Mouse (Mus musculus) neural tube, embryonic 14.5 days (tissue): ENCODE measurements around the gene Bnipl. TPM values are rescaled to one million over a fixed set of nuclear protein-coding genes. Genes with fewer than 3 reads are reported as not detected.

Experiments used
- ATAC-seq: fragments of 200-750 bp; cut with Nextera tagmentation; 2 replicates; pipeline ENCODE4 v1.8.0; 2017; ENCODE audit warnings: low read depth, mild to moderate bottlenecking, moderate TSS enrichment, moderate library complexity
- H3K27ac ChIP-seq: fragments of 300-500 bp; sonication (generic); 2 replicates; pipeline ENCODE4 v1.5.1; 2014; ENCODE audit warnings: low read depth, mild to moderate bottlenecking, control low read depth, low read length, moderate library complexity, mixed read lengths
- H3K27me3 ChIP-seq: fragments of 300-500 bp; sonication (generic); 2 replicates; pipeline ENCODE4 v1.6.1; 2014; ENCODE audit warnings: low read length; ENCODE audit not compliant: control insufficient read depth, insufficient read depth
- H3K36me3 ChIP-seq: fragments of 300-500 bp; sonication (generic); 2 replicates; pipeline ENCODE4 v1.6.1; 2014; ENCODE audit warnings: low read length, mixed read lengths; ENCODE audit not compliant: control insufficient read depth, insufficient read depth
- H3K4me1 ChIP-seq: fragments of 300-500 bp; sonication (generic); 2 replicates; pipeline ENCODE4 v1.6.1; 2014; ENCODE audit warnings: low read length; ENCODE audit not compliant: control insufficient read depth, insufficient read depth
- H3K4me2 ChIP-seq: fragments of 300-500 bp; sonication (generic); 2 replicates; pipeline ENCODE4 v1.6.1; 2014; ENCODE audit warnings: mild to moderate bottlenecking, low read depth, low read length, control low read depth
- H3K4me3 ChIP-seq: fragments of 300-500 bp; sonication (generic); 2 replicates; pipeline ENCODE4 v1.5.1; 2014; ENCODE audit warnings: low read depth, low read length, control low read depth, mixed read lengths
- H3K9ac ChIP-seq: fragments of 300-500 bp; sonication (generic); replicated peaks from 2 replicates; pipeline ENCODE4 v1.6.1; 2014; ENCODE audit warnings: low read depth, mild to moderate bottlenecking, control low read depth, low read length, mixed read lengths
- H3K9me3 ChIP-seq: fragments of 300-500 bp; sonication (generic); 2 replicates; pipeline ENCODE4 v1.6.1; 2016; ENCODE audit warnings: low read length; ENCODE audit not compliant: control insufficient read depth
- WGBS: fragments of 180-500 bp; shearing (Covaris S2); extraction: QIAGEN DNeasy Blood & Tissue Kit; methylation state at CpG from one replicate; pipeline ENCODE4 v1.1.7; 2014; 5-methylcytosine and 5-hydroxymethylcytosine counted together
- polyA plus RNA-seq: library from polyadenylated mRNA; unstranded; fragments of >200 nt; fragmentation: Nextera tagmentation; extraction: Ambion mirVana; gene quantifications from 2 replicates; pipeline ENCODE4 v1.2.1, GENCODE M21; 2014

The Bnipl gene
- polyA plus RNA-seq, 1 experiment from 2014 or later: 0.28 TPM

- WGBS: 82% methylated on average over 6 of the region's 6 CpGs
- H3K36me3 ChIP-seq: peaks cover 36% of the 10 kb centered on the region; the same call in 1 of the 2 replicates
Measured at GRCm38 (mm10) chr3:95290156-95290555, 39.2 kb upstream of the Bnipl start.

GRCm38 (mm10) chr3:95289419-95289818 lies 38.4 kb upstream of the Bnipl start:
- H3K27ac ChIP-seq: no peak overlapping the region
- H3K9ac ChIP-seq: no peak overlapping the region
- no peaks in the 10 kb centered on the region for H3K9me3 ChIP-seq
- H3K4me3 ChIP-seq: no peak overlapping the region
- H3K27me3 ChIP-seq: no peaks in the 10 kb centered on the region
- peaks cover 8% of the 10 kb centered on the region for H3K4me1 ChIP-seq
- 97% methylated on average over 4 of the region's 4 CpGs for WGBS
- no peak for ATAC-seq
- no peak overlapping the region for H3K4me2 ChIP-seq
- H3K36me3 ChIP-seq: peaks cover 31% of the 10 kb centered on the region; the same call in 1 of the 2 replicates

More at GRCm38 (mm10) chr3:95290156-95290555, 39.2 kb upstream of the Bnipl start:
- Histone ChIP-seq H3K4me1 (peaks cover 3% of the 10 kb centered on the region; the same call in 1 of the 2 replicates), H3K4me3 (no peak overlapping the region), H3K27me3 (no peaks in the 10 kb centered on the region), H3K9ac (no peak overlapping the region), H3K9me3 (no peaks in the 10 kb centered on the region), H3K4me2 (no peak overlapping the region), H3K27ac (no peak overlapping the region)
- ATAC-seq: no peak

GRCm38 (mm10) chr3:95287541-95287940 lies 36.5 kb upstream of the Bnipl start:
- no peak overlapping the region for H3K4me2 ChIP-seq
- peaks cover 17% of the 10 kb centered on the region; the same call in 1 of the 2 replicates for H3K36me3 ChIP-seq
- H3K9me3 ChIP-seq: no peaks in the 10 kb centered on the region
- ATAC-seq: no peak
- 91% methylated on average over 3 of the region's 3 CpGs for WGBS
- H3K27ac ChIP-seq: no peak overlapping the region
- H3K27me3 ChIP-seq: no peaks in the 10 kb centered on the region
- peaks cover 18% of the 10 kb centered on the region for H3K4me1 ChIP-seq
- H3K4me3 ChIP-seq: no peak overlapping the region
- H3K9ac ChIP-seq: no peak overlapping the region

- WGBS: 90% methylated on average over 7 of the region's 7 CpGs
- Histone ChIP-seq H3K36me3 (peaks cover 17% of the 10 kb centered on the region; the same call in 1 of the 2 replicates), H3K4me1 (peaks cover 18% of the 10 kb centered on the region), H3K9me3 (no peaks in the 10 kb centered on the region), H3K4me2 (no peak overlapping the region), H3K27me3 (no peaks in the 10 kb centered on the region), H3K4me3 (no peak overlapping the region), H3K27ac (no peak overlapping the region), H3K9ac (no peak overlapping the region)
- no peak for ATAC-seq
Measured at GRCm38 (mm10) chr3:95286510-95286909, 35.5 kb upstream of the Bnipl start.

- 80% methylated on average over 5 of the region's 5 CpGs for WGBS
- Histone ChIP-seq H3K4me3 (no peak overlapping the region), H3K36me3 (peaks cover 17% of the 10 kb centered on the region; the same call in 1 of the 2 replicates), H3K9ac (no peak overlapping the region), H3K27ac (no peak overlapping the region), H3K9me3 (no peaks in the 10 kb centered on the region), H3K4me2 (no peak overlapping the region), H3K27me3 (no peaks in the 10 kb centered on the region), H3K4me1 (peaks cover 18% of the 10 kb centered on the region)
- no peak for ATAC-seq
Measured at GRCm38 (mm10) chr3:95286011-95286410, 35.0 kb upstream of the Bnipl start.

GRCm38 (mm10) chr3:95285390-95285789 lies 34.4 kb upstream of the Bnipl start:
- no peaks in the 10 kb centered on the region for H3K9me3 ChIP-seq
- H3K4me2 ChIP-seq: no peak overlapping the region
- H3K27me3 ChIP-seq: no peaks in the 10 kb centered on the region
- no peak overlapping the region for H3K9ac ChIP-seq
- H3K36me3 ChIP-seq: peaks cover 17% of the 10 kb centered on the region; the same call in 1 of the 2 replicates
- no peak overlapping the region for H3K27ac ChIP-seq
- WGBS: 93% methylated on average over 5 of the region's 5 CpGs
- peaks cover 20% of the 10 kb centered on the region for H3K4me1 ChIP-seq
- no peak overlapping the region for H3K4me3 ChIP-seq
- ATAC-seq: no peak

- ATAC-seq: no peak
- Histone ChIP-seq H3K9me3 (no peaks in the 10 kb centered on the region), H3K9ac (no peak overlapping the region), H3K4me2 (peak overlapping the region; percentile 57; the same call in 1 of the 2 replicates), H3K4me1 (peaks cover 21% of the 10 kb centered on the region), H3K36me3 (peaks cover 11% of the 10 kb centered on the region; the same call in 1 of the 2 replicates), H3K4me3 (no peak overlapping the region), H3K27ac (no peak overlapping the region), H3K27me3 (no peaks in the 10 kb centered on the region)
- 89% methylated on average over 12 of the region's 12 CpGs for WGBS
Measured at GRCm38 (mm10) chr3:95284501-95285281, 33.7 kb upstream of the Bnipl start.

- WGBS: 19% methylated on average over 1 of the region's 1 CpGs
- Histone ChIP-seq H3K36me3 (peaks cover 11% of the 10 kb centered on the region; the same call in 1 of the 2 replicates), H3K4me3 (peak overlapping the region; percentile 57), H3K9me3 (no peaks in the 10 kb centered on the region), H3K4me2 (peak overlapping the region; percentile 57), H3K9ac (peak overlapping the region; percentile 79), H3K27ac (no peak overlapping the region), H3K27me3 (no peaks in the 10 kb centered on the region), H3K4me1 (peaks cover 21% of the 10 kb centered on the region)
- ATAC-seq: no peak
Measured at GRCm38 (mm10) chr3:95284062-95284461, 33.1 kb upstream of the Bnipl start.

GRCm38 (mm10) chr3:95283589-95283941 lies 32.6 kb upstream of the Bnipl start:
- 0% methylated on average over 7 of the region's 7 CpGs for WGBS
- Histone ChIP-seq H3K9ac (peak overlapping the region; percentile 79), H3K4me3 (peak overlapping the region; percentile 57), H3K4me1 (peaks cover 21% of the 10 kb centered on the region), H3K9me3 (no peaks in the 10 kb centered on the region), H3K4me2 (peak overlapping the region; percentile 57), H3K36me3 (peaks cover 11% of the 10 kb centered on the region; the same call in 1 of the 2 replicates), H3K27ac (peak overlapping the region; percentile 88), H3K27me3 (no peaks in the 10 kb centered on the region)
- no peak for ATAC-seq
